Mouse (Mus musculus) ovary, postnatal 10 days (tissue): ENCODE data around the gene Naglu.
A peak's percentile ranks its signal among the peaks of the same experiment; 100 is the strongest.

Source experiments
- DNase-seq: peaks from one replicate; pipeline ENCODE4 v3.0.0; 2022; ENCODE audit warnings: low spot score

Naglu gene

GRCm38 (mm10) chr11:101057860-101058259 is 12.0 kb upstream of the Naglu start:
- peak; percentile 83 for DNase-seq

- DNase-seq: no peak
These were observed 11.1 kb upstream of the Naglu start for GRCm38 (mm10) chr11:101058726-101059125.

GRCm38 (mm10) chr11:101059473-101059872 is 10.3 kb upstream of the Naglu start:
- DNase-seq: no peak

- DNase-seq: no peak
These were observed 9.7 kb upstream of the Naglu start for GRCm38 (mm10) chr11:101060126-101060525.

GRCm38 (mm10) chr11:101061049-101061448 is 8.8 kb upstream of the Naglu start:
- DNase-seq: no peak

GRCm38 (mm10) chr11:101062165-101062884 is 7.5 kb upstream of the Naglu start:
- DNase-seq: no peak

- no peak for DNase-seq
These were observed 6.7 kb upstream of the Naglu start for GRCm38 (mm10) chr11:101062971-101063675.

- DNase-seq: no peak
These were observed 6.0 kb upstream of the Naglu start for GRCm38 (mm10) chr11:101063676-101064327.

- no peak for DNase-seq
These were observed 5.3 kb upstream of the Naglu start for GRCm38 (mm10) chr11:101064462-101064861.

- DNase-seq: no peak
These were observed 4.8 kb upstream of the Naglu start for GRCm38 (mm10) chr11:101065002-101065401.

- peak; percentile 83 for DNase-seq
These were observed 3.0 kb upstream of the Naglu start for GRCm38 (mm10) chr11:101066549-101067412.

GRCm38 (mm10) chr11:101070189-101070527 is 346 bp downstream of the Naglu start:
- DNase-seq: no peak

GRCm38 (mm10) chr11:101070987-101071386 is 1.2 kb downstream of the Naglu start:
- DNase-seq: no peak

GRCm38 (mm10) chr11:101071810-101072428 is 2.1 kb downstream of the Naglu start:
- DNase-seq: no peak

- no peak for DNase-seq
These were observed 8.3 kb downstream of the Naglu start, which contains the start of gene Hsd17b1 for GRCm38 (mm10) chr11:101078121-101078520. Gene Hsd17b1 (plus strand): TSS chr11:101078411.

- no peak for DNase-seq
These were observed 9.9 kb downstream of the Naglu start for GRCm38 (mm10) chr11:101079746-101080145.

- DNase-seq: no peak
These were observed 10.6 kb downstream of the Naglu start for GRCm38 (mm10) chr11:101080421-101080820.

GRCm38 (mm10) chr11:101081659-101082058 is 11.8 kb downstream of the Naglu start:
- no peak for DNase-seq

GRCm38 (mm10) chr11:101082208-101083082 is 12.6 kb downstream of the Naglu start, which contains the start of gene Coasy:
Gene Coasy (plus strand): TSS chr11:101082565.
- DNase-seq: peak; percentile 53

GRCm38 (mm10) chr11:101083083-101083697 is 13.4 kb downstream of the Naglu start:
- no peak for DNase-seq
